ENCODE assay signal across 16 mouse cellular contexts in the genomic region with DNA sequence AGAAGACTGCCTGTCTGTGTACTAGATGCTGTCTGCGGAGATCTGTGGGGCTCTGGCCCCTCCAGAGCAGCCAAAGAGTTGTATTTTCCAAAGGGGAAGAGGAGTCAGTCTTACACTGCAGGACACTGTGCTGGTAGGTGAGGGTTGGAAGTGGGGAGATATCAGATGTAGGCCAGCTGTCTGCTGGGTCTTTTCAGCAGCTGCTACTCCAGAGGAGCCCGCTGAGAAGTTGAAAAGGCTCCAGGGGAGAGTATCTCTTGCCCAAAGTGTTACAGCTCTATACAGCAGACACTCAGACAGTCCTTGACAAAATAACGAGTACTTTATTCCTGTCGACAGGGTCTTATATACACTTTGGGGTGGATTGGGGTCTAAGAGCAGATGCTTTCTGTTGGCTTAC.
"Had no signal": no experiment of that assay in that cellular context is flagged by ENCODE, and none has a peak within 500 bp of the region (broad histone marks: within the 10 kb centered on the region; RNA-seq: fewer than 3 reads in every experiment).

No protein-coding gene starts in this region.

- H3K9me3 ChIP-seq: limb, embryonic 13.5 days; lung, embryonic 15.5 days; midbrain, embryonic 12.5 days; neural tube, embryonic 12.5 days had no signal

- H3K27me3 ChIP-seq: neural tube, embryonic 12.5 days had no signal

- H3K36me3 ChIP-seq: limb, embryonic 13.5 days; lung, embryonic 15.5 days; midbrain, embryonic 12.5 days; neural tube, embryonic 12.5 days had no signal

- H3K9ac ChIP-seq: limb, embryonic 13.5 days; liver, embryonic 14.5 days; lung, embryonic 15.5 days; midbrain, embryonic 12.5 days; neural tube, embryonic 12.5 days had no signal

- H3K4me2 ChIP-seq: limb, embryonic 13.5 days; lung, embryonic 15.5 days; neural tube, embryonic 12.5 days had no signal

- DNase-seq: kidney, adult 11 months; kidney, adult 9 months; kidney, postnatal 36 days; layer of hippocampus, adult 9-11 months; layer of hippocampus, postnatal 36 days; lung, postnatal 4 days; right cerebral cortex, adult 18-20 months; right cerebral cortex, postnatal 25 days; thymus, postnatal 36 days had no signal

- H3K4me1 ChIP-seq: midbrain, embryonic 12.5 days; neural tube, embryonic 12.5 days had no signal

- H3K27ac ChIP-seq: kidney, postnatal 0 days; limb, embryonic 13.5 days; liver, embryonic 14.5 days; lung, embryonic 15.5 days; midbrain, embryonic 12.5 days; neural tube, embryonic 12.5 days had no signal

- H3K4me3 ChIP-seq: limb, embryonic 13.5 days; lung, embryonic 15.5 days; midbrain, embryonic 12.5 days; myocyte; neural tube, embryonic 12.5 days had no signal
